Mouse (Mus musculus): ENCODE data around the gene Rft1.

Rft1 gene

DNA sequence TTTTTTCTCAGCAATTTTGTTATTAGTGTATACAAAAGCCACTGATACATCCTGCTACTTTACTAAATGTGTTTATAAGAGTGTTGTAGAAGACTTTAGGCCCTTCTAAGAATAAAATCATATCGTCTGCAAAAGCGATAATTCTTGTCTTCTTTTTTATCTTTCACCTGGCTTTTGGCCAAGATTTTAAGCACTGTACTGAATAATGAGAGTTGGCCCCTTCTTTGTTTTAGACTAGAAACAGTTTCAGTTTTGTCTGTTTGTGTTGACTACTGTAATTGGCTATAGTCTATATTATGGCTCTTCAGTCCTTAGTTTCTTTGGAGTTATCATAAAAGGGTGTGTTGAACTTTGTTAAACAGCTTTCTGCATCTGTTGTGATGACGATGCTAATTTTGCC lies 77.7 kb downstream of the Rft1 start:
- DNase-seq (ENCODE audit: low spot score), result no peak

DNA sequence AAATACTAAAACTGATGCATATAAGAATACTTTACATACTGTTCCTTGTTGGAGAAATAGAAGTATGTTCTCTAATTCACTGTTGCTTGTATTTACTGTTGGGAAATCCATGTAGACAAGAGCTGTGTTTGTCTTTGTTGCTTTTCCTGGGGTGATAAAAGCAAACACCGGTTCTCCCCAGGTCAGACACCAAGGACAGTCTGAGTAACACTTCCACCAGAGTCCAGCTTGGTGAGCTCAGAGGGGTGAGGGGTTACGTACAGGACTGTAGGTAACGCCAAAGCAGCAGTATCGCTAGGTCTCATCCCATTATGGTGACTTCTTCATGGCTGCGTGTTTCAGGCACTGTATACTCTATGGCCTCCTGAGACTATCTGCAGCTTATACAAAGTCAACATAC lies 80.5 kb downstream of the Rft1 start:
- DNase-seq (ENCODE audit: low spot score), result no peak

DNA sequence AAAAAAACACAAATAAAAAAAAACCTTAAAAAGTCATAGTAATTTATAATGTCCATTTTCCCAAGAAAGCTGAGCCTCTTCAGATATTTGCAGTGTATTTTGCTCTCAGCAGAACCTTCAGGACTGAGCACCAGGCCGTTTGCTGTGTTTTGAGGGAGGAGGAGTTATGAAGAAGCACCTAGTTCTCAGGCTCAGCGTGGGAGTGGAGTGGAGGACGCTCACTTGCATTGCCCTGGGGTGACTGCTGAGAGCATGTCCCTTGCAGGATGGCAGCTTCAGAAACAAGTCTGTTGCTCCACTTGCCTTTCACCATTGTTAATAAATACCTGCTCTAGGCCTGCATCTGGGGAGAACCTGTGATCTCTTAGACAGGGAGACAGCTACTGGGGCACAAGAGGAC lies 81.7 kb downstream of the Rft1 start:
- no peak for DNase-seq (ENCODE audit: low spot score)

DNA sequence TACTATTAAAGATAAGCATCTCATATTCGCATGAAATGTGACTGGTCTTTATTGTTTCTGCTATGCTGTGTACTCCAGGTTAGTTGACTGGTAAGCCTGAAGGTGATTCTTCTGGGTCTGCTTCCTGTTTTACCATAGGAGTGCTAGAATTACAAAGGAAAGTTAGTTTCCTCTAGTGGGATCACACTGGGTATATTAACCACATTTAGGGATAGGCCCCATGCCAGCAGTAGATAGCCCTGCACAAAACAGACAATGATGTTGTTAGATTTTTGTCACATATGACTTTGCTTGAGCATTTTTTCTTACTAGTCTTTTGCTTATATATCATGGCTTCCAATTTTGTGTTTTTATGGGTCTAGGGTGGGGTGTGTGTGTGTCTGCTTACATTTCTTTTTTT lies 82.3 kb downstream of the Rft1 start:
- no peak for DNase-seq (ENCODE audit: low spot score)

Data from urinary bladder, postnatal 10 days (tissue).